Mouse (Mus musculus) monocyte, adult 2 months (primary cell): Measurements from ENCODE around the gene Zfp57.
"Not testable (repeated sequence)": the region's sequence is repeated elsewhere in the genome, so short reads cannot be mapped to it uniquely, and the experiment has no call there.

ENCODE experiments used
- DNase-seq, 2 experiments: peaks; one replicate each; pipeline ENCODE4 v3.0.0; 2022; ENCODE audit warnings: low spot score in 2 of 2, low read depth in 1 of 2

Zfp57 gene

GRCm38 (mm10) chr17:36994528-36994927 lies 6.4 kb upstream of the Zfp57 start:
- DNase-seq, result no peak

- no peak for DNase-seq
Measured at GRCm38 (mm10) chr17:36995448-36995847, 5.5 kb upstream of the Zfp57 start.

- DNase-seq, result no peak
Measured at GRCm38 (mm10) chr17:36997033-36997735, 3.8 kb upstream of the Zfp57 start.

GRCm38 (mm10) chr17:36998477-36998876 lies 2.5 kb upstream of the Zfp57 start:
- DNase-seq, result no peak

GRCm38 (mm10) chr17:37002364-37003330 lies 1.7 kb downstream of the Zfp57 start:
- DNase-seq, result no peak

- DNase-seq, result no peak
Measured at GRCm38 (mm10) chr17:37003366-37003765, 2.4 kb downstream of the Zfp57 start.

GRCm38 (mm10) chr17:37008161-37008560 lies 7.2 kb downstream of the Zfp57 start:
- DNase-seq, result no peak

- no peak for DNase-seq
Measured at GRCm38 (mm10) chr17:37009460-37010042, 8.6 kb downstream of the Zfp57 start.

- no peak for DNase-seq
Measured at GRCm38 (mm10) chr17:37011719-37012118, 10.8 kb downstream of the Zfp57 start.

GRCm38 (mm10) chr17:37012141-37012540 lies 11.2 kb downstream of the Zfp57 start:
- DNase-seq, result no peak

- no peak for DNase-seq
Measured at GRCm38 (mm10) chr17:37016333-37016732, 15.4 kb downstream of the Zfp57 start.

GRCm38 (mm10) chr17:37018328-37018727 lies 17.4 kb downstream of the Zfp57 start:
- no peak for DNase-seq

- not testable (repeated sequence) for DNase-seq
Measured at GRCm38 (mm10) chr17:37019242-37019641, 18.3 kb downstream of the Zfp57 start.

- no peak for DNase-seq
Measured at GRCm38 (mm10) chr17:37022628-37023576, 21.9 kb downstream of the Zfp57 start, which contains the start of gene Mog. Gene Mog, minus strand, starts transcription at chr17:37023398.

GRCm38 (mm10) chr17:37026425-37026824 lies 25.5 kb downstream of the Zfp57 start:
- DNase-seq, result no peak

GRCm38 (mm10) chr17:37027486-37027885 lies 26.5 kb downstream of the Zfp57 start:
- no peak for DNase-seq

GRCm38 (mm10) chr17:37028212-37028611 lies 27.2 kb downstream of the Zfp57 start:
- DNase-seq, result no peak

- DNase-seq, result peak in 1 of 2 experiments; percentile 26
Measured at GRCm38 (mm10) chr17:37028683-37029120, 27.7 kb downstream of the Zfp57 start.

- DNase-seq, result no peak
Measured at GRCm38 (mm10) chr17:37029162-37029561, 28.2 kb downstream of the Zfp57 start.

GRCm38 (mm10) chr17:37039127-37039894 lies 38.3 kb downstream of the Zfp57 start:
- DNase-seq, result no peak
